Mouse (Mus musculus): ENCODE results near the gene Ppm1h.

Gene Ppm1h

DNA sequence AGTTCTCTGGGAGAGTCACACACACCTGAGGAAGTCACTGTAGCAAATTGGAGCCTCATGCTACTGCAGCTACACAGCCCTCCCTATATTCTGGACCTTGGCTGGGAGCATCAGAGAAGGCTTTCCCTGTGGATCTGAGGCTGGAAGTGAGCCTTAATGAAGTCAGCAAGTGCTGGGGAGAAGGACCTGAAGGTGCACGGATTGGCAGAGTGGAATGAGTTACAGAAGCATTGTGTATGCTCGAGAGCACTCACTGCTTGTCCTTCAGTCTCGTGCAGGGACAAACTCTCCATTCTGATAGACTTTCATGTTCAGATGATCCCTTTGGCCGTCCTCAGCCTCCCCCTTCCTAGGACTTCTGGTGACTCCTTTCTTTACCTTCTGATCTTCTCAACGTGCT lies 26.3 kb downstream of the Ppm1h start:
- DNase-seq (ENCODE audit: low spot score in 2 of 2), result no peak

DNA sequence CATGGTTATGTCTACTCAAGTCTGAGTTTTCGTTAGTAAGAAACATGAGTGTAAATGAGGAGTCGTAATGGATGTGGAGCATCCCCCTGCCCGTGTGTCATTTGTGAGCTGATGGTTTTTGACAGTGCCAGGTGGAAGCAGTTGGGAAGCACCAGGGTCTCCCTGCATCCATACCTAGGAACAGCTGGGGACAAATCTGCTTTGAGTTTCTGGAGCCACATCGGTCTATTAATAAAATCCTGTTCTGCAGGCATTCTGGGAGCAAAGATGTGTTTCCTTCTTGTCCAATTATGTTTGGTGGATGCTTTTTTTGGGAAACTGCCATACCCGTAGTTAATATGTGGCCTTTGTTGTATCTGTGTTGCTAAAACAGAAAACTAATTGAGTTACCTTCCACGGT lies 26.9 kb downstream of the Ppm1h start:
- DNase-seq (ENCODE audit: low spot score in 2 of 2), result no peak

DNA sequence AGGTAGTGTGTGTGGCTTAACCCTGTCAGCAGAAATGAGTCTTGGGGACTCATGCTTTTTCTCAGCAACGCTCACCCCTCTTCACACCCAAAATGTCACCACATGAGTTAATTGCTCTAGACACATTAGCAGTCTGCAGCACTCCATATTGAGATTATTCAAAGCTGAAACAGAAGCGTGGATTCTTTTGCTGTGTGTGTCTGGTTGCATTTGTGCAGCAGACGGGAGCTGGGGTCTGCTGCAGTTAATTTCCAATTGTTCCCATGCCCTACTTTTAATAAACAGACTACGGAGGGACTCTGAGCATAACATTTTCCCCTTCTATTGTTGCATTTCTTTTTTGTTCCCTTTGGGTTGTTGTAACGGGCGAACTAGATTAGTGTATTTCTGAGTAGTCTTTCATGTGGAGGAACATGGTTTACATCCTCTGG lies 32.8 kb downstream of the Ppm1h start:
- DNase-seq (ENCODE audit: low spot score in 2 of 2), result no peak

DNA sequence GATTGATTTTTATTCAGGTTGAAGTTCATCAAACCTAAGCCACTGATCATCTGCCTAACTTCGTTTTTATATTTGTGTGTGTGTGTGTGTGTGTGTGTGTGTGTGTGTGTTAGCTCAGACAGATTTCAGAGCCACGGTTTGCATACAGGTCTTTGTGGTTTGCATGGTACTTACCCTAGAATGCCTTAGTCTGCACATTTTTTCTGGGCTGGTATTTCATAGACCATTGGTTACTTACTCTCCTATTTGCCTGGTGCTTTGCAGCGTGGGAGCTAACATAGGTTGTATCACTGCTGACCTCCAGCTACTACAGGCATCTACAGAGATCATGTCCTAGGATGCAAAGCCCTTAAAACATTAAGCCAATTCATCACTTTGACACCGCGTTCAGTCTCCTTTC lies 33.7 kb downstream of the Ppm1h start:
- DNase-seq (ENCODE audit: low spot score in 2 of 2), result no peak

DNA sequence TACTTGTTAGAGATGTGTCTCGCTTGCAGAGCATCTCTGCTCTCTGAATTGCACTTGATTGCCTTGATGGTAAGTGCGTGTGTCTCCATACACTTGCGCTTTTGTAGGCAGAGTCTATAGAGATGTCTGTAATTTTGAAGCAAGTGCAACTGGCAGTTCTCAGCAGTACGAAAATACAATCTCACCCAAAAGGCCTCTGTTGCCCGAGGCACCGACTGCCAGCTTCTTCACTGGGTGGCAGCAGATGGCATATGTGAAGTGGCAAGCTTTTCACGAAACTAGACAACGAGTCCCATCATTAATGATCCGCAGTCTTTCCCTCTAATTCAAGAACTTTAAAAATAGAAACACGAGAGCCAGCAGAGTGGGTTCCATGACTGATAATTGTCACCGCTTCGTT lies 37.3 kb downstream of the Ppm1h start:
- peak; percentile 39 to 52 for DNase-seq (ENCODE audit: low spot score in 2 of 2)

DNA sequence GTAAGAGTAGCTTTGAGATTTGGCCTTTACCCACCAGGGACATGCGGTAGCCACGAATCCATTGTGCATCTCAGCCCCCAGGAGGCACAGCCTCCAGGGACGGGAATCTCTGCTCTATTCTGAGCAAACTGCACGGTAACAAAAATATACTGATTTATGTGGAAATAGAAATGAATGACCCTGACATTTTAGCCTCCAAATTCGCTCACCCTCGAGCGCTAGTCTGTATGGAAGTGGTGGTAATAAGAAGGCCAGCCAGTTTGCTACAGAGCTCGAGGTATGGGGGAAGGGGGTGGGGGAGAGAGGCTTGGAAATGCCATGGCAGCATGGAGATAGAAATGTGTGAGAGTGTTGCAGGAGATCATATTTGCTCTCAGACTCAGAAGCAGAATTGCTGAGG lies 37.7 kb downstream of the Ppm1h start:
- no peak for DNase-seq (ENCODE audit: low spot score in 2 of 2)

DNA sequence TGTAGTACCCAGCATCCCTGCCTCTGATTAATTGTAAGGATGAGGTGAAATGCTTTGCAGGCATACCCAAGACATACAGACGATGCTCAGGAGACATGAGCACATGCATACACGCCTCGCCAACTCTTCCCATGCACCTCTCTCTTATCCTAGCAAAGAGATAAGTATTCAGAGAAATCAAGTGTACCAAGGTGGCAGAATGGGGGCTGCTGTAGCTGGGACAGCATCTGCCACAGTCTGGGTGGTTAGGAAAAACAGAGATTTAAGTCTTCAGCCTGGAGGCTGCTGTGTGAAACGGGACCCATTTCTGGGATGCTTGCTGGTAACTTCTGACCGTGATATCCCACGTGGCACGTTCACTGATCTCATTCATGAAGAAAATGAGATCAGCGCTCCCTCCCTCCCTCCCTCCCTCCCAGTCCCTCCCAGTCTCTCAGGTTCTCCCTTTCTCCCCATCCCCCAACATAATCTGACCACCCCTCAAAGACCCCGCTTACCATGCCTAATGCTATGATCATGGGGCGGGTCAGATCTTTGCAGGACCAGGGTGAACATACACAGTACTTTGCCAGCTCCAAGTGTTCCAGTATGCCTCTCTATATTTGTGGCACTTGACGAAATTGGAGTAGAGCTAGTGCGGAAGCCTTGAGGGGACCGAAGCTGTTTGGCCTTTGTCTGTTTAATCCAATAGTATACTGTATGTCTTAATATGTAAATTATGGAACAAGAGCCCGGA lies 38.3 kb downstream of the Ppm1h start:
- peak in 1 of 2 experiments; percentile 64 for DNase-seq (ENCODE audit: low spot score in 2 of 2)

DNA sequence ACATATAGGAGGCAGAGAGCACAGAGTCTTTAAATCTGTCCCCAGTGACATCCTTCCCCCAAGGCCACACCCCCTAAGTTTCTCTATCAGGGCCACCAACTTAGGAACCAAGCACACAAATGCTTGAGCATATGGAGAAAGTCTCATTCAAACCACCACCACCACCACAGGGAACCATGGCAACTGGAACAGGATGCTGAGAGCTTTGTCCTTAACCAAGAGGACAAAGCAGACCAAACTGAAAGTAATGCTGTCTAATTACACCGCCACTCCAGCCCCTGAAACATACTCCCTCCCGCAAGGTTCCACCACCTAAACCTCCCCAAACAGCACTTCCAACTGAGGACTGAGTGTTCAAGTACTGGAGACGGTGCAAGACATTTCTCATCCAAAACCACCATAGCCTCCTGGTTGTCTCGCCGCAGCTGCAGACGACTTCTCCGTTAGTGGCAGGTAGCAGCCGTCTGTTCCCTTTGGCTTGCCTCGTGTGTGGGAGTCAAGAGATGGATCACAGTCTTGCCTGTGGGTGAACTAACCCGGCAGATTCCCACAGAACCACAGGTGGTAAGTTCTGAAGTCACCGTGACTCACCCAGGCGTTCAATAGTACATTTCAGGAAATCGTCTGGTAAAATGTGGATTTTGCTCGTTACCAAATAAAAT lies 39.3 kb downstream of the Ppm1h start:
- DNase-seq (ENCODE audit: low spot score in 2 of 2), result peak; percentile 61 to 76

DNA sequence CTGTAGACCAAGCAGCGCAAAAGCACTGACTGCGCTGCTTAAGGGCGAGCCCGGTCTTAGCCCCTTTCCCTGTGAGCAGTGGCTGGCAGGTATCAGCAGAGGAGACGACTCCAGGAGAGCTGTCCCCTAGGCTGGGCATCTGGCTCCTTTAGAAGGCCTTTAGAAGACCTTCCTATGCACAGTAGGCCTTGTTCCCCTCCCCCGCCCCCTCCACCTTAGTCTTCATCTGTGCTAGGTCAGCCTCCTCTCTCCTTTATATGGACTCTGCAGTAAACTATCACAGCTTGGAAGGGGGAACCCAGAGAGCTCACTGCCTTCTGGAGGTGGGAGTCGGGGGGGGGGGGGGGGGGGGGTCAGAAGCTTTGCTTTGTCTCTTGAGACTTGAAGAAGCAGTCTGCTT lies 40.4 kb downstream of the Ppm1h start:
- DNase-seq (ENCODE audit: low spot score in 2 of 2), result no peak

DNA sequence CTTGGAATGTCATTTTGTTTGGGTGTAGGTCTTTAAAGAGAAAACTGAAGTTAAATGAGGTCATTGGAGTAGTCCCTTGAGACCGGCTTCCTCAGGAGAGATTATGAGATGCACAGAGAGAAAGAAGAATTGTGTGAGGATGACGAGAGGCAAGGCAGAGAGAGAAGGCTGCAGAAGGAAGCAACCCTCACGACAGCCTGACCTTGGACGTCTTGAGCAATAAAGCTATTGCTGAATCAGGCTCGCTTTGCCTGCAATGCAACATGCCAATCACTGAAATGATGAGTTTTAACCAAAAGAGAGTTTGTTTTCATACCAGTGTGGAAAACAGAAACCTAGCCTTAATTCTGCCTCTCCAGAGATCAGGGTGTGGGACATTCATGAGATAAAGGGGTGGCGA lies 43.5 kb downstream of the Ppm1h start:
- no peak for DNase-seq (ENCODE audit: low spot score in 2 of 2)

DNA sequence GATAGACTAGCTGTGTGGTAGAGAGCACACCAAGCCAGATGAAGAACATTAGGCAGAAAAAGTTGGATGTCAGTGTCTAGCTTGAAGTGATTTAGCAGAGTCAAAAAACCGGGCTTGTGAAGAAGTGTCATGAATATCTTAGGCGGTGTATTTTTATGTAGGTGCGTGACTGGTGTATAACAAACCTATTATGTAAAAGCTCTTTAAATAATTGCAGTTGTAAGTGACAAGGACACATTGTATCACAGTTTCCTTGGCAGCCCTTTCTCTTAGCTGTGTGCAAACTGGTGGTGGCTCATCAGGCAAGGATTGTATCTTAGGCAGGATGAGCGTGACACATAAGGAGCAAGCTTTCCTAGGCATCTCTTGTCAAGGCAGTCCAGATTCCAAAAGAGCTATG lies 46.1 kb downstream of the Ppm1h start:
- peak in 1 of 2 experiments; percentile 78 for DNase-seq (ENCODE audit: low spot score in 2 of 2)

DNA sequence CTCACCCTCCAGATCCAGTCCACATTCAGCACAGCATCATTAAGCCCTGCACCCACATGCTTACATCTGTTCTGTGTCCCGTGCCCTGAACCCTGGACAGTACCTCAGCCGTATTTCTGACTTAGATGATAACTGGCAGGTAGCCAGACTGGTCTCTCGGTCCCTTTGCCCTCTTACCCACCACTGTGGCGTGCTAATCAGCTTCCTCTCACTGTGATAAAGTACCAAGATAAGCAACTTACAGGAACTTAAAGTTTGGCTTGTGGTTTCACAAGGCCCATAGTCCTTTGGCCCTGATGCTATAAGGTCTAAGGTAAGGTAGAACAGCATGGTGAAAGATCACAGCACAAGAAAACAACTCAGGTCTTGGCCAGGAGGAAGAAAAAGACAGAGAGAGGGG lies 48.7 kb downstream of the Ppm1h start:
- DNase-seq (ENCODE audit: low spot score in 2 of 2), result no peak

DNA sequence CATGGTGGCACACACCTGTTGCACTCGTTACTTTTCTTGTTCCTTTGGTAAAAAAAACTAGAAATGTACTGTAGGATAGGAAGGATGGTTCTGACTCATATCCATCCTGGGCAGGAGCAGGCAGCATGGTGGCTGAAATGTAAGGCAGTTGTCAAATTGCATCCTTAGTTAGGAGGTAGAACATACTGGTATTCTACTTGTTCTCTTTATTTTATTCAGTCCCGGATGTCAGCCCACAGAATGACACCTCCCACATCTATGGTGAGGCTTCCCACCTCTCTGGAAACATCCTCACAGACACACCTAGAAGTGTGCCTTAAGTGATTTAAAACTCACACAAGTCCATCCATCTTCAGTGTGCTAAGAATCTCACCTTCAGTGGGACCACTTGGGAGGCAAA lies 49.6 kb downstream of the Ppm1h start:
- DNase-seq (ENCODE audit: low spot score in 2 of 2), result no peak

DNA sequence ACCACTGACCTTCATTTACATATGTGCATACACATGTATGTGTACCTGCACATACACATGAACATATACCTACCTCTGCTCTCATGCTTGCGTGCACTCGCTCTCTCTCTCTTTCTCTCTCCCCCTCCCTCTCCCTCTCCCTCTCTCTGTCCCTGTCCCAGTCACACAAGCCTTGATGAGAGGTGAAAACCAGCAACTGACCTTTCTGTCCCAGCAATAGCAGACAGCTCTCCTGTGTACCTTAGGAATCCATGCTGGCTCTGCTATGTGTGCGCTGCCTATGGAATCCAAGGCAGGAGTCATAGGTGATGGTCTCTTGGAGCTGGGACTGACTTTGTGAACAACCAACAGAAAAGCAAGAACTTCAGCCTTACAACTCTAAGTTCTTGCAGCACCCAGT lies 53.6 kb downstream of the Ppm1h start:
- DNase-seq (ENCODE audit: low spot score in 2 of 2), result no peak

DNA sequence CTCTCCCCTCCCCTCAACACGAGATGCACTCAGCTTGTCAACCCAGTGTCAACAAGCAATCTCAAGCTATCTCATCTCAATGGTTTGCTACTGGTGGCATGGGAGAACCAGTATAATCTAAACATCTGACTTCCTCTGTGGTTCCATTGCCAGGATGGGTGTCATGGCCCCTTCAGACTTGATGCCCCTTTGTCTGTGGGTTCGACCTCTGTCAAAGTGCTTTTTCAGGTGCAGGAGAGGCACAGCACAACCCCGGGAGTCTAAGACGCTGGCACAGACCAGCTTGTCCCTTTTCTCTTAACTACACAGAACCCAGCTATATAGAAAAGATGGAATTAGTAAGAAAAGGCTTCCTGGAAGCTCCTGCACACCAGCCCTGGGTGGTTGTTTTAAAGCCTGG lies 56.0 kb downstream of the Ppm1h start:
- DNase-seq (ENCODE audit: low spot score in 2 of 2), result no peak

DNA sequence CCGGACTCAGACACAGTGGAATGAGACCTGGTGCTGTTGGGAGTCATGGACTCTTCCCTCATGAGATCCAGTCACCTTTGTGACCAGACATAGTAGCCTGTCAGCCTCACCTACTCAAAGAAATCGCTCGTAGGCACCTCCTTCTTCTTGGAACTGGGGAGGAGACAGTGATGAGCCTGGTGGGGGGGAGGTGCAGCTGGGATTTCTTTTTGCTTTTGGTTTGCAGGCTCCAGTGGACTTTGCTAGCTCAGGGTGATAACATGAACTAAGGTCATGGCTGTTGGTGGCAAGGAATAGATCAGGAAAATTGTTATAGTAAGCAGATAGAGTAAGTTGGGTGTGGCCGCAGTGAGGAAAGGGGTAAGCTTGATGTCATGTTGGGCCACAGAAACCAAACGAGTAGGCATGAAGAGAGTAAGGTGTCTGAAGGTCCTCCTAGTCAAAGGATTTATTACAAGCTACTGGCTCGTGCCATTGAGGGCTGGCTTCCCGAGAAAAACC lies 56.8 kb downstream of the Ppm1h start:
- DNase-seq (ENCODE audit: low spot score in 2 of 2), result no peak

DNA sequence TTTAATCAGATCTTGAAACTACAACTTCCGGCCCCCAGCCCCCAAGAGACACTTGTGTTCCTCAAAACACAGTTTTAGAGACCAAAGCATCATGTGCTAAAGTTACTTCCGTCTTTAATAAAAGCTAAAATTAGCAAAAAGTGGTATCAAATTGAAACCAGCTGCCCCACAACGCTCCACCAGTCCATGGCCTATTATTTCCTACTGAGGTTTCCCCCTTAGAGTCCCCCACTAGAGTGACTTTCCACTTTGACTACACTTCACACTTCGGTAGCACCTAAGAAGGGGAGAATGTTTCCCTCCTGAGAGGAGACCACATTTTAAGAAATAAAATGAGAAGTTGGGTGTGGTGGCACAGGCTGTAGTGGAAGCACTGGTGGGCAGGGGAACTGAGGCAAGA lies 58.3 kb downstream of the Ppm1h start:
- DNase-seq (ENCODE audit: low spot score in 2 of 2), result no peak

DNA sequence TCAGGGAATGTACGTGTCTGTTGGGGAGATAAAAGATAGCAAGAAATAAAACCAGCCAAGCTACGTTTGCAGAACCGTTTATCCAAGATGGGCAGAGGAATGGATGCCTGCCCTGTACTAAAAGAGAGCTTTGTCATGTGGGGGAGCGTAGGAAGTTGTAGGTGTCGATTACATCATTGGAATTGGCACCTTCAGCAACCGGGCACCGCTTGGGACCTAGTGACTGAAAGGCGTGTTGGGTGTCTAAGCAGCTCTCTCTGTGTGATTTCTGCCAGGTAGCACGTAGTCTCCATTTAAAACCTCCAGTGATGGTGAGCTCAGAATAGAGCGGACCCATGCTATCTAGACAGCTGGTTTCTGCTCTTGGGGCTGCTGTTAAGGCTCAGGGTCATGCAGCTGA lies 60.0 kb downstream of the Ppm1h start:
- DNase-seq (ENCODE audit: low spot score in 2 of 2), result peak in 1 of 2 experiments; percentile 59

DNA sequence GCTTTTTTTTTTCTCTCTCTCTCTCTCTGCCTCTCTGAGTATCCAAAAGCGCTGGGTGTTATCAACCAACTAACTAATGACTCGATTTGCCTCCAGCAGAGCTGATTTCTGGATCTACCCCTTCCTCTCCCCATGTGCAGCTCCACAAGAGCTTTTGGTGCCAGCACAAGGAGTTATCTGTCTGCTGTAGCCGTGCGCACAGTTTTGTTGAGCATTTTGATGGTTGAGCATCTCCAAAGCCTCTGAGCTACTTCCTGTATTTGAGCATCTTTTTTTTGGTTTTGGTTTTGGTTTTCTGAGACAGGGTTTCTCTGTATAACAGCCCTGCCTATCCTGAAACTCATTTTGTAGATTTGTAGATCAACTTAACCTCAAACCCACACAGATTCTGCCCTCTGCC lies 60.5 kb downstream of the Ppm1h start:
- DNase-seq (ENCODE audit: low spot score in 2 of 2), result no peak

DNA sequence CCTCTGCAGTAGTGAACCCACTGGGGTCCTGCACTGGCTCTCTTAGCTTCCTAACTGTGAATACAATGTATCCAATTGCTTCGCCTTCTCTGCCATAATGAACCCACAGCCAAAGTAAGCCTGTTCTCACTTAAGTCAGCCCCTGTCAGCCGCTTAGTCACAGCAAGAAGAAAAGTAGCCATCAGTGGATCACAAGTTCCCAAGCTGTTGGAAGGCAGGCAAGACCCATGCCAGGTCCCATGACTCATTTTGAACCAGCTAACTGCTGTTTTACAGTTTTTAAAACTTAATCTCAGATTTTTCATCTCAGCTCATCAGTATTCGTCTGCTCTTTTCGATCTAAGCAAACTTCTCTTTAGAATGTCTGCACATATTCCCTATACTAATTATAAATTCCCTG lies 61.6 kb downstream of the Ppm1h start:
- no peak for DNase-seq (ENCODE audit: low spot score in 2 of 2)

DNA sequence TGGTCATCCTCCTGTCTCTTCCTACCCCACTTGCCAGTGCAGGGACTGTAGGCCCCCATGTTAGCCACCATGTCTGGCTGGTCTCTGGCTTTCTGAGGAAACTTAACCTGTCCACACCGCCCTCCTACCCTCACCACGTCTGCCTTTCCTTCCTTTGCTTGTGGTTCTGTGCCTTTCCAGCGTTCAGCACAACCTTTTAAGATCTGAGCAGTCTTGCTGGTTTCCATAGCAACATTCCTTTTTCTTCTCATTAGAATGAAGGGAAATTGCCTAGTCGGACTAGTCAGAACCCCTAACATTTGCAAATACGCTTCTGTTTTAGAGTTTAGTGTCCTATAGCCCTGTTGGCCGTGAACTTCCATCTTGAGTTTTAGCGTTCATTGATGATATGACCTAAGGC lies 62.6 kb downstream of the Ppm1h start:
- no peak for DNase-seq (ENCODE audit: low spot score in 2 of 2)

DNA sequence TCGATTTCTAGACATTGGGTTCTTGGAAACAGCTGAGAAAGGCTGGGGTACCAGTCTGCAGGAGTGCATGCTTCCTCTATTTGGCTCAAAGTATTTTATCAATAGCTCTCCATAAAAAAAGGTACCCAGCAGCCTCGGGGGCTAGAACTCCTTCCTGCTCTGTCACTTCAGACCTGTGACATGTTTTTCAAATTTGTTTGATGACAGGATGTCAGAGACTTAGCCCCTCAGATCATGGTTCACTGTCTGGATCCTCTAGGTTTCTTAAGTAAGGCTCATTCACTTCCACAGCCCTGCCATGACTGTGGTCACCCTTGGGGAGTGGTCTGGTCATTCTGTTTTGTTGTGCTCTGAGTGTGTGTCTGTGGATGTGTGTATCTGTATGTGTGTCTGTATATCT lies 63.6 kb downstream of the Ppm1h start:
- DNase-seq (ENCODE audit: low spot score in 2 of 2), result no peak

DNA sequence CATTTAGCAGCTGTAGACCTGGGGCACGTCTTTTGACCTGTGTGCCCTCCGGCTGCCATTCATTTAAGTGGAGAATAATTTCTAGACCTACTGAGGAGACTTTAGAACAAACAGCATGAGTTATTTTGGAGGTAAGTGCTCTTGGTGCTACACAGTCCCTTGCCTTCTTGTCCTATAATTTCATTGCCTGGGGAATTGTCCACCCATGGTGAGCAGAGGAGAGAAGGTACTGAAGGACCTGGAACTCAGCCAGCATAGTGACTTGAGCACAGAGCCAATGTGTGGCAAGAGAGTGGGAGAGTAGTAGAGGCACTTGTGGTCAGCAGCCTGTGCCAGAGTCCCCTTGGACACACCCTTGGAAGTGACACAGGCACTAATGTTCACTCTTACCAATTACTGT lies 64.8 kb downstream of the Ppm1h start:
- DNase-seq (ENCODE audit: low spot score in 2 of 2), result no peak

DNA sequence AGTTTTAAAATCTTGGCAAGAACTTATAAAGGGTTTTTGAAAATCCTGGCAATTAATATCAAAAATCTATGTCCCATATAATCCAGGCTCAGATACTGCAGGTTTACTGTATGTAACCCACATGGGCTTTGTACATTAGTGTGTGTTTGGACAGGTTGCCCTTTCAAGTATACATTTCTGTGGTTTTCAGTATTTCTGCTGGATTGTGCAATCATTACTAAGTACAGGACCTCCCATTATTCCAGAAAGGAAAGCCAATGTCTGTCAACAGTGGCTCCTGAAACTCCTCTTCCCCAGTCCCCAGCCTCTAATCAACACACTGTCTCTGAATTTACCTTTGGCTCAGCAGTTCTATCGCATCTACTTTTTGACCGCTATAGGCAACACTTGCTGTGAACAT lies 66.4 kb downstream of the Ppm1h start:
- no peak for DNase-seq (ENCODE audit: low spot score in 2 of 2)
